Mouse (Mus musculus) left cerebral cortex, postnatal 25 days (tissue): Measurements from ENCODE around the gene Pygm. TPM values are rescaled to one million over a fixed set of nuclear protein-coding genes. Genes with fewer than 3 reads are reported as not detected.

Experiments
- DNase-seq, 2 experiments: peaks; one replicate each; pipeline ENCODE4 v3.0.0; 2022; ENCODE audit warnings: low spot score in 2 of 2, mixed read lengths in 1 of 2
- intact Hi-C: fragments of 180-260 bp; cut with DNase I; formaldehyde crosslinking; loops from one replicate; pipeline ENCODE4 v1.15.1; 2025
- total RNA-seq, 2 experiments: library from RNA; stranded (reverse); gene quantifications; 2 replicates each; pipeline ENCODE4 v1.2.3; 2021

Pygm gene
- 10 to 100 TPM; 26.8 to 35.5 TPM for total RNA-seq

GRCm38 (mm10) chr19:6384128-6384527 is at the start of gene Pygm:
Gene Pygm (plus strand): TSS chr19:6384399.
- peak; percentile 42 to 83 for DNase-seq
- intact Hi-C loops, result no loop called here

GRCm38 (mm10) chr19:6334673-6335457 is 49.3 kb upstream of the Pygm start, which contains the start of gene Men1:
Gene Men1 (plus strand): TSS chr19:6334979.
- peak; percentile 97 to 99 for DNase-seq
- intact Hi-C loops, result loop anchor here (2.0 to 5.0 kb wide), 3 partner anchors 28 to 273 kb away; partner anchors contain the start of genes Arl2, Batf2, Sf1 and Znhit2

GRCm38 (mm10) chr19:6335458-6335827 is 48.8 kb upstream of the Pygm start:
- peak in 1 of 2 experiments; percentile 32 for DNase-seq
- intact Hi-C loops, result loop anchor here (2.0 to 5.0 kb wide), 2 partner anchors 27 to 273 kb away; partner anchors contain the start of genes Sf1 and Znhit2

- intact Hi-C loops, result loop anchor here (5.0 kb wide), 1 partner anchor 275 kb away; the partner anchor contains the start of gene Znhit2
- no peak for DNase-seq
Observed at GRCm38 (mm10) chr19:6336920-6337319, 47.3 kb upstream of the Pygm start.

- DNase-seq, result no peak
- intact Hi-C loops, result loop anchor here (5.0 kb wide), 1 partner anchor 276 kb away; the partner anchor contains the start of gene Znhit2
Observed at GRCm38 (mm10) chr19:6338171-6338570, 46.0 kb upstream of the Pygm start.

GRCm38 (mm10) chr19:6338716-6339115 is 45.5 kb upstream of the Pygm start:
- DNase-seq, result no peak
- intact Hi-C loops, result loop anchor here (5.0 kb wide), 1 partner anchor 276 kb away; the partner anchor contains the start of gene Znhit2

GRCm38 (mm10) chr19:6339191-6339590 is 45.0 kb upstream of the Pygm start:
- intact Hi-C loops, result loop anchor here (5.0 kb wide), 1 partner anchor 277 kb away; the partner anchor contains the start of gene Znhit2
- no peak for DNase-seq

GRCm38 (mm10) chr19:6339890-6340504 is 44.2 kb upstream of the Pygm start:
- intact Hi-C loops, result loop anchor here (5.0 kb wide), 1 partner anchor 278 kb away; the partner anchor contains the start of gene Znhit2
- no peak for DNase-seq

GRCm38 (mm10) chr19:6340524-6341452 is 43.4 kb upstream of the Pygm start, which contains the start of gene Map4k2:
Gene Map4k2 (plus strand): TSS chr19:6341135.
- peak; percentile 69 to 75 for DNase-seq
- intact Hi-C loops, result no loop called here

GRCm38 (mm10) chr19:6341453-6342077 is 42.6 kb upstream of the Pygm start:
- intact Hi-C loops, result no loop called here
- DNase-seq, result no peak

GRCm38 (mm10) chr19:6342276-6342933 is 41.8 kb upstream of the Pygm start:
- intact Hi-C loops, result no loop called here
- no peak for DNase-seq

- no peak for DNase-seq
- intact Hi-C loops, result no loop called here
Observed at GRCm38 (mm10) chr19:6343066-6343925, 40.9 kb upstream of the Pygm start.

- no peak for DNase-seq
- intact Hi-C loops, result no loop called here
Observed at GRCm38 (mm10) chr19:6343996-6344395, 40.2 kb upstream of the Pygm start.

GRCm38 (mm10) chr19:6346023-6346422 is 38.2 kb upstream of the Pygm start:
- no peak for DNase-seq
- intact Hi-C loops, result no loop called here

GRCm38 (mm10) chr19:6346661-6347060 is 37.5 kb upstream of the Pygm start:
- DNase-seq, result no peak

GRCm38 (mm10) chr19:6347615-6348014 is 36.6 kb upstream of the Pygm start:
- no peak for DNase-seq
- intact Hi-C loops, result no loop called here

More at GRCm38 (mm10) chr19:6346661-6347060, 37.5 kb upstream of the Pygm start:
- intact Hi-C loops, result no loop called here

- DNase-seq, result no peak
- intact Hi-C loops, result no loop called here
Observed at GRCm38 (mm10) chr19:6348717-6349116, 35.5 kb upstream of the Pygm start.
